Mouse (Mus musculus) thymus, postnatal 10 days (tissue): ENCODE measurements at regions not wholly inside any gene's neighbourhood (a gene's known extent, or its start where the extent isn't known, plus 50 kb on each side); places are given as distances from the start of the nearest gene placed in this dataset.
"Not testable (repeated sequence)": the region's sequence is repeated elsewhere in the genome, so short reads cannot be mapped to it uniquely, and the experiment has no call there.

ENCODE experiments used
- DNase-seq, 2 experiments: peaks; one replicate each; pipeline ENCODE4 v3.0.0; 2021; ENCODE audit warnings: low spot score in 2 of 2

DNA sequence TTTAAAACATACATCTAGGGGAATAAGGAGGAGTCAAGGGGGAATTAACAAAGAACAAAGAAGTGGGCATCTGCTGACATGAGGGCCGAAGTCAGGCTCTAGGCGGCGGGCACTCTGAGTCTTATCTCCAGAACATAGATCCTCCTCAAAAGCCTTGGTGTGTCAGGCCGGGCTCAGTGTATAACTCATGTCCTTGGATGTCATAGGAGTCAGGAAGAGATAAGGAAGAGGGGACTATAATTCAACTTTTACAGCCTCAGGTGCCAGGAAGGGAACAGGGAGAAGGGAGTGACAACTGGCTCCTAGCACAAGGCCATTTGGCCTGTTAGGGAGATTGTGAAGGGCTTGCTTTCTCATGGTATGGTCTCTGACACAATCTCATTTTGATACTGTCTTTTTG, 185.9 kb upstream of the Ube2e2 start:
- not testable (repeated sequence) for DNase-seq

DNA sequence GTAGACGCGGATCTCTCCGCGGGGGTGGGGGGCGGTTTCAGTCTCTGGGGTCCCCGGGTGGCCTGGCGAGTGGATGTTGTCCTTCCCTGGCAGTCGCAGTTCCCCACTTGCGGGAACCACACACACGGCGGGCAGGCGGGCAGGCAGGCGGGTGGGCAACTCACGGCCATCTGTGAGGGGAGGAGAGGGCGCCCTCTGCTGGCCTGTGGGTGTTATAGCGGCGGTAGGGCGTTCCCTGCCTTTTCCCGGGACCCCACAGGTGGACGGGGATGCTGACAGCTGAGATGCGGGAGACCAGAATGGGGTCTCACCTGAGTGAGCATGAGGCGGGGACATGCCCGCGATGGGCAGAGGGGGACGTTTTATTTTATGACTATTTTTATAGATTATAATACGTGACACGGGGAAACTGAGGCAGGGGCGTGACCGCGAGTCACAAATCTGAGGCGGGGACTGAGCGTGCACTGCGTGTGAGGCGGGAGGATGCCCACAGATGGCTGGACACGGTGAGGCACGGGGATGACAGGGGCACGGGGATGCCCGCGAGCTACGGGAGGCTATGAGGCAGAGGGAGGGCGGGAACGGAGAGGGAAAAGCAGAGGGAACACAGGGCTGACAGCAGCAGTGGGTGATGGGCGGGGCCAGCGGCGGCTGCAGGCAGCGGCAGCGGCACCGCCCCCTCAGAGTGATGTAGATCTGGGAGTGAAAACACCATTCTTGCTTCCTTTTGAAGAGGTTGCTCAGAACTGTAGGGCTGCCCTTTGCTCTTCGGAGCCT, 148.1 kb upstream of the Ube2e2 start:
- DNase-seq: peak; percentile 24 to 50

DNA sequence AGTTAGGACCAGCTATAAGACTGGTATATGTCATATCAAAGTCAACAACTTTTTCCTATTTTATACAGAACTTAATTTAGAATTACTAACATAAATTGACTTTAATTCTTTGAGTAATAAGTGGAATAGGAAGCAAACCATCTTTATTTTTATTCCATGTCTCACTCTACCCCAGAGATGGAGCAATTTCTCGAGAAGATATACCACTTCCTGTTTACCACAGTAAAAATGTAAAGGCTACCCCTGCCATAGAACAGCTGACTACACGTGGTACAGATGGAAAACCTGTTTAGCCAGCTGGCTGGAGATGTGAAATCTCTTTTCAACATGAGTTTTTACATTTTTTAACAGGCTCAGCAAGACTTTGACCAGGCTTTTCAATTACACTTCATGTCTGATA, 126.0 kb upstream of the Ube2e2 start:
- DNase-seq: no peak

DNA sequence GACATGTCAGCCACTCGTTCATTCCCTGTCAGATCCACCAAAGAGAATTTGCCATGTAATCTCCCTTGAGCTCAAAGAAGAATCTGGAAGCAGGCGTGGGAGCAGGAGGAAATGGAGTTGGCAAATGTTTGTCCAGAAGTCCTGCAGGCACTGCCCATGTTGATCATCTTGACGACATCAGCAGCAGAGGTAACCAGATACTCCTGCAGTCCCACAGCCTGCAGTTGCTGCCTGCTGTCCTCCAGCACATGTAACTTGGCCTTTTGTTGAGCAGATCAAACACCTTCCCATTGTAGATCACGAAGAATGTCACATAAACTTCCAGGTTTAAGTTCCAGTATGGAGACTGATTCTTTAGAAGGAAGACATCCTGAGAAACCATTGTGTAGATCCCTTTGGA, 121.3 kb upstream of the Ube2e2 start:
- no peak for DNase-seq

DNA sequence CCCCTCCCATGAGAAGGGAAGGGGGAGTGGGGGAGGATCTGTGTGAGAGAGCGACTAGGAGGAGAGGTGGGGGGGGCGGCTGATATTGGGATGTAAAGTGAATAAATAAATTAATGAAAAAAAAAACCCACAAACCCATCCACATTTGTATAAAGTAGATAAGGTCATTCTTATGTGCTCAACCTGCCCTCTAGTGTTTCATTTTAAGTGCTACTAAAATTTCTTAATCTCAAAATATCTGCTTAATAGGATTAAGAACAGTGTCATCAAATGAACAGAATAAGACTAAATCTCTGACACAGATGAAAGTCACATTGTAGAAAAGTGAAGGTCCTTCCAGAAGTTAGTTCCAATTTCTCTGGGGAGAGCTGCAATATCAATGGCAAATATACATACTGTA, 119.5 kb upstream of the Ube2e2 start:
- DNase-seq: not testable (repeated sequence)

DNA sequence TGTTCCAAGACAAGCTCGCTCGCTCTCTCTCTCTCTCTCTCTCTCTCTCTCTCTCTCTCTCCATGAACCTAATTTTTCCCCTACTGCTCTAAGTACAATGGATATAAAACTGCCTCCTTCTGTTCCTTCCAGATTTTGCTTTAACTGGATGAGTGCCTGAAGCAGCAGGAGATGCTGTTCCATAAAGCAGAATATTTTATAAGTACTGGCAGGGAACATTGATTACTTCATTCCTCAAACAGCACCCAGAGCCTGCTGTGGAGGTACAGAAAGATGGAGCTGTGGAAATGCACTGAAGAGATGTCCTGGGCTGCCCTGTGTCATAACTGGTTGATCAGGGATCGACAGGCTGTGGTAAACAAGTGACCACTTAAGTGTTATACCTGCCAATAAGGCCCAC, 89.8 kb upstream of the Ube2e2 start:
- no peak for DNase-seq

DNA sequence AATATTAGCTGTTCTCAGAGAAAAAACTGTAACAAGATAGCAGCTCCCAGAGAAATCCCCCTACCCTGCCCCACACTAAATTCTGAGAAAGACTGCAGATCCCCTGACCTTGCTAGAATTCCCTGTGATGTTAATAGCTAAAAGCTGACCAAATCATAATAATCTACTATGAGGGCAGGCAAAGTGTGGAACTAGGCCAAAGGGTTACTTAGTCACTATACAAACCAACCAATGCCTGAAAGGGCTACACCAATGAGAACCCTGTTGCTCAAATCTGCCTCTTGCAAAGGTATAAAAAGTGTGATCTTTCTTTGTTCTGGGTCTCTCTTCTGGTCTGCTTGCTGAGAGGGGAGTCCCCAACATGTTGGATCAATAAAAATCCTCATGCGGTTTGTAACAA, 69.8 kb upstream of the Ube2e2 start:
- no peak for DNase-seq

DNA sequence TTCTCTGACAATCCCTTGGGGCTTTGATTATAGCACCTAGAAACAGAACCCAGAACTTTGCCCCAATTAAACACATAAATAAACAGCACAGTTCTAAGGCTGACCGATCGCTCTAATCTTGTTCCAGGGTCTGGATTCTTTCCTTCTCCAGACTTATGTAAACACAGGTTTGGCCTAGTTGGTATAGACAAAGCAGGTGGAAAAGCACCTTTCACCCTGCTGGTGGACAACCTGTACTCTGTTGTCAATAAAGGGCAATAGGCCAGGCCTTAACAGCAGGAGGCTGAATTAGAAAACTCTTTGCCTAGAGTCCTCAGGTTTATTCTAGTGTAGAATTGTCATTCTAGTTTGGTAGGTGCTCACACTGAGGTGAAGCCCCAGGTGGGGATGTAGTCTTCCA, 69.2 kb upstream of the Ube2e2 start:
- DNase-seq: no peak
